Mouse (Mus musculus) WW6 (cell line): Measurements from ENCODE around the gene Rin3.

ENCODE experiments used
- DNase-seq: peaks from one replicate; pipeline ENCODE4 v3.0.0-alpha.2; 2013; ENCODE audit warnings: low read depth, low spot score

Rin3 gene

GRCm38 (mm10) chr12:102280867-102281503, 1.9 kb upstream of the Rin3 start:
- no peak for DNase-seq

- DNase-seq = no peak
Observed at GRCm38 (mm10) chr12:102282126-102282525, 722 bp upstream of the Rin3 start.

GRCm38 (mm10) chr12:102283483-102284266, 827 bp downstream of the Rin3 start:
- DNase-seq = no peak

- DNase-seq = no peak
Observed at GRCm38 (mm10) chr12:102284267-102284610, 1.4 kb downstream of the Rin3 start.

- no peak for DNase-seq
Observed at GRCm38 (mm10) chr12:102284618-102285159, 1.8 kb downstream of the Rin3 start.

- no peak for DNase-seq
Observed at GRCm38 (mm10) chr12:102285318-102285717, 2.5 kb downstream of the Rin3 start.

- DNase-seq = no peak
Observed at GRCm38 (mm10) chr12:102285779-102286178, 2.9 kb downstream of the Rin3 start.

GRCm38 (mm10) chr12:102286681-102287414, 4.0 kb downstream of the Rin3 start:
- DNase-seq = no peak

GRCm38 (mm10) chr12:102287904-102288602, 5.2 kb downstream of the Rin3 start:
- no peak for DNase-seq

- no peak for DNase-seq
Observed at GRCm38 (mm10) chr12:102288846-102289245, 6.0 kb downstream of the Rin3 start.

GRCm38 (mm10) chr12:102289568-102289967, 6.7 kb downstream of the Rin3 start:
- DNase-seq = no peak

GRCm38 (mm10) chr12:102290662-102291061, 7.8 kb downstream of the Rin3 start:
- DNase-seq = no peak

GRCm38 (mm10) chr12:102291686-102292085, 8.8 kb downstream of the Rin3 start:
- DNase-seq = no peak

GRCm38 (mm10) chr12:102292501-102293215, 9.8 kb downstream of the Rin3 start:
- DNase-seq = no peak

- DNase-seq = no peak
Observed at GRCm38 (mm10) chr12:102294634-102295033, 11.8 kb downstream of the Rin3 start.

- DNase-seq = no peak
Observed at GRCm38 (mm10) chr12:102295230-102295629, 12.4 kb downstream of the Rin3 start.

GRCm38 (mm10) chr12:102295662-102296061, 12.8 kb downstream of the Rin3 start:
- no peak for DNase-seq

- DNase-seq = no peak
Observed at GRCm38 (mm10) chr12:102296361-102296760, 13.5 kb downstream of the Rin3 start.

GRCm38 (mm10) chr12:102296967-102297366, 14.1 kb downstream of the Rin3 start:
- DNase-seq = no peak

- no peak for DNase-seq
Observed at GRCm38 (mm10) chr12:102299209-102299608, 16.4 kb downstream of the Rin3 start.

- no peak for DNase-seq
Observed at GRCm38 (mm10) chr12:102301585-102301984, 18.7 kb downstream of the Rin3 start.
